Mouse (Mus musculus): ENCODE results near the gene Gm5108. TPM values are rescaled to one million over a fixed set of nuclear protein-coding genes. Genes with fewer than 3 reads are reported as not detected.
A peak's percentile ranks its signal among the peaks of the same experiment; 100 is the strongest.

The Gm5108 gene
- polyA plus RNA-seq, 1 experiment from 2014 or later: not detected

- no peak for ATAC-seq (ENCODE audit: low FRiP score, low TSS enrichment)
- WGBS: 76% methylated on average over 2 of the region's 2 CpGs
These were observed 63.0 kb downstream of the Gm5108 start for GRCm38 (mm10) chr5:68004419-68004818.

GRCm38 (mm10) chr5:68007074-68007473 is 65.6 kb downstream of the Gm5108 start:
- no peak for ATAC-seq (ENCODE audit: low FRiP score, low TSS enrichment)
- Histone ChIP-seq H3K9ac (ENCODE audit: low read length) (no peak overlapping the region), H3K27ac (replicated peaks) (no peak overlapping the region), H3K9me3 (ENCODE audit: control insufficient read depth, low read length) (no peaks in the 10 kb centered on the region), H3K4me3 (ENCODE audit: low read depth, low read length) (no peak overlapping the region), H3K4me2 (replicated peaks; ENCODE audit: low read depth) (no peak overlapping the region), H3K4me1 (replicated peaks; ENCODE audit: control insufficient read depth, insufficient read depth) (no peaks in the 10 kb centered on the region), H3K36me3 (ENCODE audit: control insufficient read depth, insufficient read depth, low read length) (no peaks in the 10 kb centered on the region), H3K27me3 (ENCODE audit: control insufficient read depth, insufficient read depth, low read length) (no peaks in the 10 kb centered on the region)
- WGBS: 82% methylated on average over 4 of the region's 4 CpGs
- no peak for DNase-seq (ENCODE audit: low spot score)
- TF ChIP-seq EP300 (optimal IDR thresholded peaks at IDR 0.05) (no peak), CTCF (IDR thresholded peaks at IDR 0.05; ENCODE audit: low read depth) (no peak)

More at GRCm38 (mm10) chr5:68004419-68004818, 63.0 kb downstream of the Gm5108 start:
- Histone ChIP-seq H3K27ac (replicated peaks) (no peak overlapping the region), H3K4me3 (ENCODE audit: low read depth, low read length) (no peak overlapping the region), H3K9ac (ENCODE audit: low read length) (no peak overlapping the region), H3K36me3 (ENCODE audit: control insufficient read depth, insufficient read depth, low read length) (no peaks in the 10 kb centered on the region), H3K9me3 (ENCODE audit: control insufficient read depth, low read length) (no peaks in the 10 kb centered on the region), H3K4me1 (replicated peaks; ENCODE audit: control insufficient read depth, insufficient read depth) (no peaks in the 10 kb centered on the region), H3K27me3 (ENCODE audit: control insufficient read depth, insufficient read depth, low read length) (no peaks in the 10 kb centered on the region), H3K4me2 (replicated peaks; ENCODE audit: low read depth) (no peak overlapping the region)
- no peak for DNase-seq (ENCODE audit: low spot score)
- TF ChIP-seq EP300 (optimal IDR thresholded peaks at IDR 0.05): no peak
- TF ChIP-seq CTCF (IDR thresholded peaks at IDR 0.05; ENCODE audit: low read depth): no peak

GRCm38 (mm10) chr5:68011569-68011968 is 70.1 kb downstream of the Gm5108 start:
- no peak overlapping the region for H3K4me2 ChIP-seq (replicated peaks; ENCODE audit: low read depth)
- DNase-seq (ENCODE audit: low spot score): no peak
- no peak for ATAC-seq (ENCODE audit: low FRiP score, low TSS enrichment)
- H3K27me3 ChIP-seq (ENCODE audit: control insufficient read depth, insufficient read depth, low read length): no peaks in the 10 kb centered on the region
- H3K9me3 ChIP-seq (ENCODE audit: control insufficient read depth, low read length): no peaks in the 10 kb centered on the region
- no peak overlapping the region for H3K4me3 ChIP-seq (ENCODE audit: low read depth, low read length)
- TF ChIP-seq CTCF (IDR thresholded peaks at IDR 0.05; ENCODE audit: low read depth) (no peak), EP300 (optimal IDR thresholded peaks at IDR 0.05) (no peak)
- WGBS: 62% methylated on average over 3 of the region's 3 CpGs
- no peak overlapping the region for H3K27ac ChIP-seq (replicated peaks)
- no peaks in the 10 kb centered on the region for H3K36me3 ChIP-seq (ENCODE audit: control insufficient read depth, insufficient read depth, low read length)
- H3K4me1 ChIP-seq (replicated peaks; ENCODE audit: control insufficient read depth, insufficient read depth): no peaks in the 10 kb centered on the region
- H3K9ac ChIP-seq (ENCODE audit: low read length): no peak overlapping the region

GRCm38 (mm10) chr5:68012618-68013017 is 71.1 kb downstream of the Gm5108 start:
- WGBS: 16% methylated on average over 4 of the region's 4 CpGs
- no peak overlapping the region for H3K4me2 ChIP-seq (replicated peaks; ENCODE audit: low read depth)
- peak; percentile 84 for DNase-seq (ENCODE audit: low spot score)
- peak; percentile 45; the same call in 1 of the 2 replicates for ATAC-seq (ENCODE audit: low FRiP score, low TSS enrichment)
- H3K27me3 ChIP-seq (ENCODE audit: control insufficient read depth, insufficient read depth, low read length): no peaks in the 10 kb centered on the region
- no peaks in the 10 kb centered on the region for H3K36me3 ChIP-seq (ENCODE audit: control insufficient read depth, insufficient read depth, low read length)
- TF ChIP-seq CTCF (IDR thresholded peaks at IDR 0.05; ENCODE audit: low read depth): peak; percentile 92
- no peak for TF ChIP-seq EP300 (optimal IDR thresholded peaks at IDR 0.05)
- no peaks in the 10 kb centered on the region for H3K4me1 ChIP-seq (replicated peaks; ENCODE audit: control insufficient read depth, insufficient read depth)
- no peak overlapping the region for H3K27ac ChIP-seq (replicated peaks)
- H3K4me3 ChIP-seq (ENCODE audit: low read depth, low read length): no peak overlapping the region
- no peaks in the 10 kb centered on the region for H3K9me3 ChIP-seq (ENCODE audit: control insufficient read depth, low read length)
- no peak overlapping the region for H3K9ac ChIP-seq (ENCODE audit: low read length)

DNA sequence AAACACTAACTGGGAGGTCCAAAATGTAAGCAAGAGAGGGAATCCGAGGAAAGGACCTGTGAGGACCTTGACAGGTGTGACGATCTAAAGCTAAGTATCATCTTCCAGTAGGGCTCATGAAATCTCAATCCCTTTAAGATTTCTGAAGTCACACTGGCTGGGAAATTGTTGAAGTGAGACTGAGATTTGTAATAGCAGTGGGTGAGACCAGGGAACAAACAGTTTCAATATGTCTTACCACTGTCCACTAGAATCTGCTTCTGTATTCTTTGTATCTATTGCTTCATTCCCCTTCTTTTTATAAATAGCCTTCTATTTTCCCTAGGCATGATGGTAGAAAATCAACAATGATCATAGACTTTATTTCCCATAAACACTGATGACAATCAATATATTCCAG is 79.4 kb downstream of the Gm5108 start:
- no peak for ATAC-seq (ENCODE audit: low FRiP score, low TSS enrichment)
- no peaks in the 10 kb centered on the region for H3K9me3 ChIP-seq (ENCODE audit: control insufficient read depth, low read length)
- no peak overlapping the region for H3K4me3 ChIP-seq (ENCODE audit: low read depth, low read length)
- no peak for TF ChIP-seq CTCF (IDR thresholded peaks at IDR 0.05; ENCODE audit: low read depth)
- TF ChIP-seq EP300 (optimal IDR thresholded peaks at IDR 0.05): no peak
- 46% methylated on average over 2 of the region's 2 CpGs for WGBS
- H3K27ac ChIP-seq (replicated peaks): no peak overlapping the region
- H3K27me3 ChIP-seq (ENCODE audit: control insufficient read depth, insufficient read depth, low read length): no peaks in the 10 kb centered on the region
- no peaks in the 10 kb centered on the region for H3K36me3 ChIP-seq (ENCODE audit: control insufficient read depth, insufficient read depth, low read length)
- no peak overlapping the region for H3K9ac ChIP-seq (ENCODE audit: low read length)
- no peak for DNase-seq (ENCODE audit: low spot score)
- no peaks in the 10 kb centered on the region for H3K4me1 ChIP-seq (replicated peaks; ENCODE audit: control insufficient read depth, insufficient read depth)
- H3K4me2 ChIP-seq (replicated peaks; ENCODE audit: low read depth): no peak overlapping the region

Other genes starting within 250 kb of the Gm5108 start
- 3.3 and 4.2 TPM in 2 replicates for gene Atp8a1, start 94.2 kb upstream of the Gm5108 start, polyA plus RNA-seq (2015; fragmentation: Nextera tagmentation; extraction: Ambion mirVana)
- not detected in 2 replicates for gene Gm21905, start 4.8 kb downstream of the Gm5108 start, polyA plus RNA-seq (2015; fragmentation: Nextera tagmentation; extraction: Ambion mirVana)
- not detected in 2 replicates for gene Grxcr1, start 90.2 kb downstream of the Gm5108 start, polyA plus RNA-seq (2015; fragmentation: Nextera tagmentation; extraction: Ambion mirVana)

All from stomach, postnatal 0 days (tissue).